Mouse (Mus musculus) stomach, postnatal 0 days (tissue): Measurements from ENCODE around the gene Siah2.

Source experiments
- CTCF ChIP-seq: IDR thresholded peaks from 2 replicates; pipeline ENCODE4 v1.5.1; 2016; ENCODE audit warnings: antibody characterized with exemption, low read depth, mild to moderate bottlenecking, moderate library complexity
- EP300 ChIP-seq: optimal IDR thresholded peaks from 2 replicates; pipeline ENCODE3; 2016; ENCODE audit warnings: antibody characterized with exemption

DNA sequence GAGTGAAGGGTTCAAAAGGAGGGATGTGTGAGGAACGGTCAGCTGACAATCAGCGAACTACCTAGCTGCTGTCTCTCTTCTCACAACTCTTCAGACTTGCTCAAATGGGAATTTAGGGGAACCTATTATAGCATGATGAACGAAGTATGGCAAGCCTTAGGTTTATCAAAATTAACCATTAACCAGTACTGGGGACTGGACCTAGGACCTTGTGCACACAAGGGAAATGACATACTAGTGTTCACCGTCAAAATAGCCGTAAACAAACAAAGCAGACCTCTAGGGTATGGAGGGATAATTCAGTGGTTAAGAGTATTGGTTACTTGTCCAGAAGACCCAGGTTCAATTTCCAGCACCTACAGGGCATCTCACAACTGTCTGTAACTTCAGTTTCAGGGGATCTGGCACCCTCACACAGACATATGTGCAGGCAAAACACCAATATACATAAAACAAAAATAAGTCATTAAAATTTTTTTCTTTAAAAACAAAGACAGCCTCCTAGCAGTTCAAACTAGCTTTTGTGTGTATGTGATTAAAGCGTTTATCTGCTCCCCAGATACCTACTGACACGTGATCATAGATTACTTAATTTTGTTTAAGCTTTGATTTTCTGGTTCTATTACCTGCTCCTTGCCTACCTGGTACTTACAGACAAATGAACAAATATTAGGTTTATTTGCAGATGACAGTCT, 11.1 kb downstream of the Siah2 start:
- no peak for TF ChIP-seq EP300
- no peak for TF ChIP-seq CTCF
